Mouse (Mus musculus): ENCODE data around the gene Tenm3. TPM values are rescaled to one million over a fixed set of nuclear protein-coding genes. Genes with fewer than 3 reads are reported as not detected.

Gene Tenm3
- total RNA-seq, 2 experiments from 2014 or later: not detected

- ATAC-seq (replicated peaks; ENCODE audit: poor library complexity): no peak
Observed at GRCm38 (mm10) chr8:48356849-48357248, 486.9 kb downstream of the Tenm3 start.

GRCm38 (mm10) chr8:48353458-48353857, 490.3 kb downstream of the Tenm3 start:
- ATAC-seq (replicated peaks; ENCODE audit: poor library complexity): no peak

- ATAC-seq (replicated peaks; ENCODE audit: poor library complexity): no peak
Observed at GRCm38 (mm10) chr8:48348901-48349300, 494.9 kb downstream of the Tenm3 start.

GRCm38 (mm10) chr8:48348386-48348785, 495.4 kb downstream of the Tenm3 start:
- no peak for ATAC-seq (replicated peaks; ENCODE audit: poor library complexity)

DNA sequence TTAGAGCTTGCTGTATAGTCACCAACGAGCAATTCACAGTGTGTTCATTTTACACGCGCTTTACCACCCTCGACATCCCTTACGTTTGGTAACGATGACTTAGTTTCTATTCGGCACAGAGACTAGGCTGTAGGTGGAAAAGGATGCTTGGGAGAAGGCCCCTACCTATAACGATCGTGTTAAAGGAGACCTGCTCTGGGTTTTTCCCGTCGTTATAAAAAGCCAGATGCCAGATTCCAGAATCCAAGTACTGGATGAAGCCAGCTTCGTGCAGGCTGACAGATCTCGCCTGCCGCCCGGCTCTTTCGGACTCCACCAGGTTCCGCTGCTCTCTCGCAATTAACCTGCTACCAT, 500.7 kb downstream of the Tenm3 start:
- ATAC-seq (replicated peaks; ENCODE audit: poor library complexity): no peak

- ATAC-seq (replicated peaks; ENCODE audit: poor library complexity): no peak
Observed at GRCm38 (mm10) chr8:48342321-48343066, 501.3 kb downstream of the Tenm3 start.

DNA sequence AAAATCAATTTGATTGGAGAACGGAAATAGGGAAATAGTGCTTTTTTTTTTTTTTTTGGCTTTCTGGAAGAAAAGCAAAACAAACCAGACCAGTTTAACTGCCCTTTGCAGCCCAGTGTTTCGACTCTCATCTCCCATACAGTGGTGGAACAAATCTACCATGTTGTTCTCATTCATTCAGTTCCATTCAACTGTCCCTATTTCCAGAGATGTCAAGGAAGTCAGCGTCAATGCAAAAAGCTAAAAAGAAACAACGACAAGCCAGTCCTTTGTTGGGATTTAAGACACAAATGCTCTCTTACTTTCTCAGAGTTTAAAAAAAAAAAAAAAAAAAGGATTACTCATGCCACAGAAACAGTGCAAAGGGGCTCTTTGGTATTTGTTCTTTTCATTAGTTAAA, 502.1 kb downstream of the Tenm3 start:
- ATAC-seq (replicated peaks; ENCODE audit: poor library complexity): no peak

DNA sequence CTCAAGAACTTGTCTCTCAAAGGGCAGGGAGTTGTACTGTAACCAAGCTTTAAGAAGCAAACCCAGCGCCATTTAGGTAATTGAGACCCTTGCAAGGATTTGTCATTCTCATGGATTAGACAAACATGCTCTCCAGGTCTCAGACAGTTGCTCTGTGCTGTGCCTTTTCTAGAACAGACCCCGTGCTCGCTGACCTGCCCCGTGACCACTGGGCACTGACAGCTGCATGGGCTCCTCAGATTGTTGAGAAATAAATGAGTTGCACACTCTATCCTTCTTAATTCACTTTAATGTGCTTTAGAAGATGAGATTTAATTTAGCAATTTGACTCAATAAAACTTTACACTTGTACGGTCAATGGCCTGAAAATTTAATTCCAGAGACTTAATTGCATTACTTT, 502.5 kb downstream of the Tenm3 start:
- no peak for ATAC-seq (replicated peaks; ENCODE audit: poor library complexity)

GRCm38 (mm10) chr8:48322655-48323265, 521.0 kb downstream of the Tenm3 start:
- no peak for ATAC-seq (replicated peaks; ENCODE audit: poor library complexity)

DNA sequence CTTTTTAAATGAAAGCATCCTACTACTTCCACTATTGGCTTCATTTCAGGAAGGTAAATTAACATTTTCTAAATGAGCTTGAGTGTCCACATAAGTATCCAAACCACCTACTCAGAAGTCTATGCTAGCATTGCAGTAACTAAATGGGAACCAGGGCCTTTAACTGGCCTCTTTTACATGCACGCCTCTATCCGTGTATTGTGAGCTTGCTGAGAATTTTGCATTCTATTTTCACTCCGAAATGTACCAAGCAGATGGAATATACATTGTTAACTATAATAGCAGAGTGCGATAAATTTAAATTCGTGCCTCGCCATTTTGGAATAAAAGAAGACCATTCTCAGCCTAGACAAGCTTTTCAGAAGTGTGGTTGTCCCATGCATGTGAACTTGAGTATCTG, 521.5 kb downstream of the Tenm3 start:
- no peak for ATAC-seq (replicated peaks; ENCODE audit: poor library complexity)

- no peak for ATAC-seq (replicated peaks; ENCODE audit: poor library complexity)
Observed at GRCm38 (mm10) chr8:48319674-48320073, 524.1 kb downstream of the Tenm3 start.

GRCm38 (mm10) chr8:48317498-48317897, 526.3 kb downstream of the Tenm3 start:
- ATAC-seq (replicated peaks; ENCODE audit: poor library complexity): no peak

DNA sequence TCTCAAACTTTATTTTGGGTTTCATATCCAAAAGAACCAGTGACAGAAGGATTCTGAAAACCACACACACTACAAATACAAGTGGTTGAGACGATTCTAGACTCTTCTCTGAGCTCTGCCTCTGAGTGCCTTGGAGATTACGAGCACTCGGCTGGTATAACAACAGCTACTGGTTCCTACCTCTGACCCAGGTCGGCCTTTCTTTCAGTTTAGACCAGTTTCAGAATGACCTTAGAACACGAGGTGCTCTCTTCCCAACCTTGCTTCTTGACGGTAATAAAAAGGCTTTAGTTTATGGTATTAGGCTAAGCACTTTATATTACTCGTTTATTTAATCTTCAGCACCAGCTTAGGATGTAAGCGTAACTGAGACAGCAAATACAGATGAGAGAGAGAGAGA, 528.1 kb downstream of the Tenm3 start:
- no peak for ATAC-seq (replicated peaks; ENCODE audit: poor library complexity)

DNA sequence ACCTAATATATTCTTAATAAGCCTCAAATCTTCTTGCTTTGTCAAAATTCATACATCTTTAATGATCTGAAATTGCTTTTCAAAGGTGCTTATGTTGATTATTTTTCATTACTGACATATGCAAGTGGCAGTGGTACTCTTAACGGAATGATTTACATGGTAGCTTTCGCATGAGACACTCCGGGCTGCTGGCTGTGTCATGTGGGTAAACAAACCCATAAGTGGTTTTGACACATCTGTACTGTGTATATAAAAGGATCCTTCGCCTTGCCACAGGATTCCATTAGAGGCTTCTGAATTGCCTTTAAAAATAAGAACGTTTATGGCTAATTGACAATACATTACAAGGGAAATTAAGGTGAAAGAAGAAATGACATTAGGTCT, 529.8 kb downstream of the Tenm3 start:
- ATAC-seq (replicated peaks; ENCODE audit: poor library complexity): no peak

- no peak for ATAC-seq (replicated peaks; ENCODE audit: poor library complexity)
Observed at GRCm38 (mm10) chr8:48313210-48313984, 530.4 kb downstream of the Tenm3 start.

DNA sequence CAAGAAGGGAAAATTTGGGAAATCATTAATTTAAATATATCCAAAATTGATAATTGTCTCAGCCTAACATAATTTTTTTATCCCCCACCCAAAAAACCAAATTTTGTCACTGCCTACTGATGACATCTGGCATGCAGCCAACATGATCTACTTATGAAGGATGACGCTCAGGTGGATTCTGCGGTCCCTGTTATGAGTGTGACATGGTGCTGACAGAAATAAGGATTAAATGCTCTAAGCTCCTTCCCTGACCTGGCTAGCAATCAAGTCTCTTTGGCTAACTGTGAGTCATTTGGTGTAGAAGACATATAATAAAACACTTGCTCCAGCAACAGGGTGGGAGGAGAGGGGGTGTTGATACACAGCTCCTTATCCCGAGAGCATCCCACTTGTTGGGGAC, 532.0 kb downstream of the Tenm3 start:
- ATAC-seq (replicated peaks; ENCODE audit: poor library complexity): no peak

GRCm38 (mm10) chr8:48310240-48310849, 533.4 kb downstream of the Tenm3 start:
- no peak for ATAC-seq (replicated peaks; ENCODE audit: poor library complexity)

DNA sequence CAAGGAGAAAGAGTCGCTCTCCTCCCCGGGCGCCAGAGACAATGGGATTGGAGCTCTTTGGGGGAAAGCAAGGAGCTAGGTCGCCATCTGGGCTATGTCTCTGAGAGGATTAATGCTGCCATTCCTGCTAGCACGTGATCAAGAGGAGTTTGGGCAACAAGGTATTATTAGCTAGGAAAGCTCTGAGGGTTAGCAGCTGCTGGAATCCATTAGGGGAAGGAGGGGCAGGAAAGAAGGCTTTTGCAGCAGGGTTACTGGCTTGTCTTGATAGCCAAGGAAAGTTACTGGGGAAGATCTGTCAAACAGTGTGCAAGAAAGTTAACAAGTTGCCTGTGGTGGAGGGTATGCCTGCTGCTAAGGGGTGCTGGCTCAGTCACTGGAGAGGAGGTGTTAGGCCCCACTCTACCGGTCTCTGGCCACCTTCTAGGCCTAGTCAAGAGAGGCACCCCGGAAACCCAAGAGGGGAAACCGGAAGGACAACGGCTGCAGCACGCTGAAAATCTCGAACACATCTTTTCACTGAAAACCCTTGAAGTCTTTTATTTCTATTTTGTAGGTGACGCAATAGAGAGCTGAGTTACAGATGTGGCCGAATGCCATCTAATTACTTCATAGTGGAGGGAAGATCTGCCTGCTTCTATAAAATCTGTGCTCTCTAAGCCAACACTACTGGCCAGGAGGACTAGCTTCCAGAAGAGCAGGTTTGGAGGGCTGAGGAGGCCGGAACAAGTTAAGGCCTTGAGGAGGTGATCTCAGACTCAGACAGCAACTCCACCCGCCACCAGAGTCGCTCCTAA, 534.4 kb downstream of the Tenm3 start:
- no peak for ATAC-seq (replicated peaks; ENCODE audit: poor library complexity)

DNA sequence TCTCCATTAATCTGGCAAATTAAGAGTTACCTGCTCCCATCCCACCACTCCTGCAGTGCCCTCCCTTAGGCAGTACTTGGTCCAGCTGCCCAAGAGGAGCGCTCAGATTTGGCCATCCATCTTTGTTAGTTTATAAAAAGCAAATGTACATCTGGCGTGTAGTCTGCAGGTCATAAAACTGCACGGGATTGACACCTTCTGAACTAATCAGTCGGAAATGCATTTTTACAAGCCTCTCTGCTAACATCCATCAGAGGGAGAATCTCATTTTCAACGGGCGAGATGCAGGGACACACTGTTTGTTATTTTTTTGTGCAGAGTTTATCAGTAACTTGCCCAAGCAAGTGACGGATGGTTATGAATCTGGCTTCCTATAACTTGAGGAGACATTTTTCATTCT, 539.5 kb downstream of the Tenm3 start:
- no peak for ATAC-seq (replicated peaks; ENCODE audit: poor library complexity)

- no peak for ATAC-seq (replicated peaks; ENCODE audit: poor library complexity)
Observed at GRCm38 (mm10) chr8:48300613-48301037, 543.1 kb downstream of the Tenm3 start.

DNA sequence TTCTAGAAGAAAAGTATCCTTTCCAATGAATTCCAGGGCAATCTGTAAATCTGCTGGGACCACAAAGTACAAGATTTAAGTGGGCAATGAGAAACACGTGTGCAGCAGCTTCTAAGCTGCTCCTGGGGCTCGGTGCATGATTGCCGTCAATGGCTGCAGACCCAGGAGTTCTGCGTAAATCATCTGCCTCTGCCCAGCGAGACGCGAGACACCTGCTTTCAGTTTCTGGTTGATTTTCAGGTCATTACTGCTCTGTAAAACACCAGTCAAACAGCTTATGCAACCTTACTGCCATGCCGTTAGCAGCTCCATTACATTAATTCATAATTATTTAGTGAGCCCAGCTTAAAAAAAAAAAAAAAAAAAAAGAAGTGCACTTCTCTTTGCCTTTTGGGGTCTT, 543.7 kb downstream of the Tenm3 start:
- ATAC-seq (replicated peaks; ENCODE audit: poor library complexity): no peak

All from megakaryocyte progenitor cell, adult 5-6 weeks (primary cell).